Mouse (Mus musculus) CH12.LX (cell line): ENCODE measurements around the gene Fam214a. TPM values are rescaled to one million over a fixed set of nuclear protein-coding genes. Genes with fewer than 3 reads are reported as not detected.

Experiments
- DNase-seq: peaks from one replicate; pipeline ENCODE4 v3.0.0-alpha.2; 2013; ENCODE audit errors: extremely low read depth
- H3K27ac ChIP-seq: 2 replicates; pipeline ENCODE4 v1.5.1; 2012; ENCODE audit warnings: low read depth, mild to moderate bottlenecking, control low read depth, moderate library complexity; ENCODE audit not compliant: insufficient read depth
- H3K27me3 ChIP-seq: replicated peaks from 2 replicates; pipeline ENCODE3; 2012; ENCODE audit warnings: inconsistent platforms
- H3K36me3 ChIP-seq, 2 experiments: replicated peaks in 1 of 2; 2 replicates each; pipeline versions ENCODE3 to v1.6.1; 2012; ENCODE audit warnings: inconsistent platforms in 1 of 2, low read length in 1 of 2, mild to moderate bottlenecking in 1 of 2, mixed read lengths in 1 of 2, moderate library complexity in 1 of 2; ENCODE audit not compliant: control insufficient read depth in 1 of 2, insufficient read depth in 1 of 2
- H3K4me1 ChIP-seq, 2 experiments: 2 replicates each; pipeline ENCODE4 v1.6.1; 2012; ENCODE audit warnings: inconsistent platforms in 1 of 2, moderate library complexity in 1 of 2; ENCODE audit not compliant: insufficient read depth in 2 of 2, control insufficient read depth in 1 of 2
- H3K4me2 ChIP-seq: 2 replicates; pipeline ENCODE4 v1.6.1; 2012; ENCODE audit warnings: low read depth, mild to moderate bottlenecking, control low read depth; ENCODE audit not compliant: poor library complexity, insufficient read depth, severe bottlenecking
- H3K4me3 ChIP-seq, 3 experiments: fragments of 150-350 bp in 1 of 3; sonication (generic) in 1 of 3; replicated peaks in 1 of 3; 2 replicates each; pipeline versions ENCODE3 to v1.5.1; 2011 to 2012; ENCODE audit warnings: low read depth in 2 of 3, low read length in 2 of 3, mild to moderate bottlenecking in 2 of 3, moderate library complexity in 2 of 3, control low read depth in 1 of 3, improper control_type of control experiment in 1 of 3, inconsistent platforms in 1 of 3, mixed read lengths in 1 of 3; ENCODE audit not compliant: poor library complexity in 1 of 3
- H3K79me2 ChIP-seq: replicated peaks from 2 replicates; pipeline ENCODE4 v1.6.1; 2012; ENCODE audit warnings: mild to moderate bottlenecking, moderate library complexity; ENCODE audit not compliant: control insufficient read depth, poor library complexity, insufficient read depth, severe bottlenecking; ENCODE audit errors: extremely low read depth
- H3K9ac ChIP-seq: 2 replicates; pipeline ENCODE4 v1.6.1; 2012; ENCODE audit warnings: low read depth, mild to moderate bottlenecking, control low read depth, moderate library complexity; ENCODE audit not compliant: insufficient read depth
- H3K9me3 ChIP-seq: replicated peaks from 2 replicates; pipeline ENCODE3; 2012; ENCODE audit warnings: low read length, inconsistent platforms, mixed read lengths
- BHLHE40 ChIP-seq: IDR thresholded peaks from 2 replicates; pipeline ENCODE4 v1.6.1; 2011; ENCODE audit warnings: mild to moderate bottlenecking, low read depth, low read length, improper control_type of control experiment
- CHD1 ChIP-seq: IDR thresholded peaks from 2 replicates; pipeline ENCODE4 v1.6.1; 2012; ENCODE audit warnings: low read depth, low read length, improper control_type of control experiment, inconsistent platforms
- CTCF ChIP-seq, 2 experiments: IDR thresholded peaks in 1 of 2; conservative IDR thresholded peaks in 1 of 2; 2 replicates each; pipeline ENCODE4 v1.5.1; 2011 to 2012; ENCODE audit warnings: low read depth in 2 of 2, low read length in 2 of 2, improper control_type of control experiment in 1 of 2, inconsistent platforms in 1 of 2, mild to moderate bottlenecking in 1 of 2, moderate library complexity in 1 of 2
- E2F4 ChIP-seq: IDR thresholded peaks from 2 replicates; pipeline ENCODE4 v1.6.1; 2011; ENCODE audit warnings: low read depth, low read length, improper control_type of control experiment; ENCODE audit not compliant: insufficient replicate concordance
- ELF1 ChIP-seq: IDR thresholded peaks from 2 replicates; pipeline ENCODE4 v1.6.1; 2014; ENCODE audit warnings: low read depth, mild to moderate bottlenecking, inconsistent platforms, low read length, improper control_type of control experiment
- ETS1 ChIP-seq: conservative IDR thresholded peaks from 2 replicates; pipeline ENCODE4 v1.6.1; 2012; ENCODE audit warnings: low read depth, mild to moderate bottlenecking, inconsistent platforms, low read length, improper control_type of control experiment, moderate library complexity
- GABPA ChIP-seq: IDR thresholded peaks from 2 replicates; pipeline ENCODE4 v1.6.1; 2012; ENCODE audit warnings: low read depth, low read length, improper control_type of control experiment, inconsistent platforms; ENCODE audit not compliant: insufficient replicate concordance
- HCFC1 ChIP-seq: IDR thresholded peaks from 2 replicates; pipeline ENCODE4 v1.6.1; 2012; ENCODE audit warnings: low read depth, mild to moderate bottlenecking, inconsistent platforms, low read length, improper control_type of control experiment
- IRF4 ChIP-seq: IDR thresholded peaks from 2 replicates; pipeline ENCODE4 v1.6.1; 2014; ENCODE audit warnings: low read depth, mild to moderate bottlenecking, inconsistent platforms, low read length, improper control_type of control experiment
- KAT2A ChIP-seq: IDR thresholded peaks from 2 replicates; pipeline ENCODE4 v1.6.1; 2012; ENCODE audit warnings: low read length, improper control_type of control experiment, inconsistent platforms; ENCODE audit not compliant: insufficient replicate concordance
- MAFK ChIP-seq: IDR thresholded peaks from 2 replicates; pipeline ENCODE4 v1.6.1; 2011; ENCODE audit warnings: low read length, improper control_type of control experiment; ENCODE audit not compliant: insufficient replicate concordance
- MAX ChIP-seq: IDR thresholded peaks from 2 replicates; pipeline ENCODE4 v1.6.1; 2011; ENCODE audit warnings: low read length, improper control_type of control experiment
- MAZ ChIP-seq: IDR thresholded peaks from 2 replicates; pipeline ENCODE4 v1.6.1; 2012; ENCODE audit warnings: low read depth, mild to moderate bottlenecking, inconsistent platforms, low read length, improper control_type of control experiment, moderate library complexity
- NELFE ChIP-seq: IDR thresholded peaks from 2 replicates; pipeline ENCODE4 v1.6.1; 2011; ENCODE audit warnings: low read depth, low read length, improper control_type of control experiment
- NRF1 ChIP-seq: IDR thresholded peaks from 2 replicates; pipeline ENCODE4 v1.6.1; 2014; ENCODE audit warnings: low read depth, mild to moderate bottlenecking, inconsistent platforms, low read length, improper control_type of control experiment, moderate library complexity
- POLR2A ChIP-seq: IDR thresholded peaks from 2 replicates; pipeline ENCODE4 v1.6.1; 2011; ENCODE audit warnings: low read depth, mild to moderate bottlenecking, improper control_type of control experiment, low read length
- POLR2AphosphoS2 ChIP-seq: IDR thresholded peaks from 2 replicates; pipeline ENCODE4 v1.6.1; 2011; ENCODE audit warnings: low read depth, low read length, improper control_type of control experiment
- RCOR1 ChIP-seq: conservative IDR thresholded peaks from 2 replicates; pipeline ENCODE4 v1.6.1; 2012; ENCODE audit warnings: low read depth, mild to moderate bottlenecking, inconsistent platforms, low read length, improper control_type of control experiment
- SIN3A ChIP-seq: IDR thresholded peaks from 2 replicates; pipeline ENCODE4 v1.6.1; 2012; ENCODE audit warnings: low read length, improper control_type of control experiment, inconsistent platforms
- TBP ChIP-seq: conservative IDR thresholded peaks from 2 replicates; pipeline ENCODE4 v1.6.1; 2011; ENCODE audit warnings: low read depth, low read length, improper control_type of control experiment
- TCF12 ChIP-seq: IDR thresholded peaks from 2 replicates; pipeline ENCODE4 v1.6.1; 2014; ENCODE audit warnings: low read depth, mild to moderate bottlenecking, inconsistent platforms, low read length, improper control_type of control experiment
- UBTF ChIP-seq: IDR thresholded peaks from 2 replicates; pipeline ENCODE4 v1.6.1; 2012; ENCODE audit warnings: low read depth, mild to moderate bottlenecking, inconsistent platforms, low read length, improper control_type of control experiment, moderate library complexity
- USF2 ChIP-seq: conservative IDR thresholded peaks from 2 replicates; pipeline ENCODE4 v1.6.1; 2011; ENCODE audit warnings: low read depth, low read length, improper control_type of control experiment
- ZC3H11A ChIP-seq: IDR thresholded peaks from 2 replicates; pipeline ENCODE4 v1.6.1; 2012; ENCODE audit warnings: low read depth, mild to moderate bottlenecking, inconsistent platforms, low read length, improper control_type of control experiment
- ZKSCAN1 ChIP-seq: IDR thresholded peaks from 2 replicates; pipeline ENCODE4 v1.6.1; 2012; ENCODE audit warnings: low read depth, inconsistent platforms, low read length, improper control_type of control experiment, borderline replicate concordance
- ZMIZ1 ChIP-seq: IDR thresholded peaks from 2 replicates; pipeline ENCODE4 v1.6.1; 2012; ENCODE audit warnings: low read depth, mild to moderate bottlenecking, inconsistent platforms, low read length, improper control_type of control experiment
- ZNF384 ChIP-seq: IDR thresholded peaks from 2 replicates; pipeline ENCODE4 v1.6.1; 2012; ENCODE audit warnings: low read depth, low read length, improper control_type of control experiment, inconsistent platforms
- dilution Hi-C: fragments of 300-500 bp; cut with MboI; formaldehyde crosslinking; loops from 2 replicates; pipeline ENCODE4 v1.14.3; 2020; ENCODE audit warnings: low sequenced_read_pairs; ENCODE audit not compliant: extremely low pct_unique_long_range_greater_than_20kb, extremely low pct_ligation_motif_present
- in situ Hi-C: fragments of 300-500 bp; cut with MboI; formaldehyde crosslinking; loops from 3 replicates; pipeline ENCODE4 v1.14.3; 2019; ENCODE audit warnings: low sequenced_read_pairs, low pct_ligation_motif_present, low pct_unique_long_range_greater_than_20kb, mixed read lengths
- polyA plus RNA-seq: library from polyadenylated mRNA; unstranded; fragments of >175 nt; gene quantifications from 2 replicates; pipeline ENCODE4 v1.2.1, GENCODE M21; 2012; ENCODE audit warnings: low read depth; ENCODE audit not compliant: insufficient read length
- total RNA-seq, 2 experiments: library from RNA; depleted of rRNA; stranded (reverse); fragments of 300-350 nt in 1 of 2; fragments of >200 nt in 1 of 2; gene quantifications; 2 replicates each; pipeline ENCODE4 v1.2.3; 2012 to 2014

Gene Fam214a
- total and polyA plus RNA-seq, 3 experiments, result 6.2 to 8.6 (median 7.0) TPM

- Histone ChIP-seq H3K9ac (0 out of 2 replicates have a peak overlapping the region, but pooled peaks have one; percentile 54), H3K79me2 (peaks cover 8% of the 10 kb centered on the region), H3K4me3 (peak overlapping the region; percentile 65 to 93 (median 87)), H3K9me3 (peaks cover 3% of the 10 kb centered on the region), H3K4me1 (peaks cover 9 to 29% of the 10 kb centered on the region in 2 experiments; a peak in 3 of 4 replicates), H3K27me3 (no peaks in the 10 kb centered on the region), H3K4me2 (peak overlapping the region; percentile 67), H3K27ac (no peak overlapping the region), H3K36me3 (peaks cover 2 to 13% of the 10 kb centered on the region in 2 experiments)
- dilution Hi-C loops (no loop called here), in situ Hi-C loops (loop anchor here (5.0 kb wide), 1 partner anchor 45 kb away; no protein-coding TSS in a partner anchor)
- no peak for DNase-seq
- TF ChIP-seq ZKSCAN1 (no peak), E2F4 (no peak), GABPA (no peak), POLR2AphosphoS2 (no peak), UBTF (no peak), MAZ (no peak), ETS1 (no peak), TBP (no peak), RCOR1 (no peak), IRF4 (no peak), ZMIZ1 (no peak), CHD1 (no peak), USF2 (no peak), KAT2A (no peak), NELFE (no peak), MAFK (no peak), NRF1 (no peak), SIN3A (no peak), TCF12 (no peak)
These were observed 578 bp upstream of the Fam214a start for GRCm38 (mm10) chr9:74952106-74952505.

- peaks cover 3% of the 10 kb centered on the region for H3K9me3 ChIP-seq
- H3K36me3 ChIP-seq, result peaks cover 2 to 17% of the 10 kb centered on the region in 2 experiments
- DNase-seq, result peak; percentile 74
- in situ Hi-C loops, result loop anchor here (5.0 kb wide), 1 partner anchor 46 kb away; no protein-coding TSS in a partner anchor
- H3K79me2 ChIP-seq, result peaks cover 8% of the 10 kb centered on the region
- peak overlapping the region; percentile 98 for H3K4me2 ChIP-seq
- H3K27me3 ChIP-seq, result no peaks in the 10 kb centered on the region
- peak overlapping the region; percentile 87 to 93 (median 88) for H3K4me3 ChIP-seq
- dilution Hi-C loops, result no loop called here
- H3K4me1 ChIP-seq, result peaks cover 9 to 29% of the 10 kb centered on the region in 2 experiments; a peak in 3 of 4 replicates
- H3K27ac ChIP-seq, result peak overlapping the region; percentile 89
- peak overlapping the region; percentile 81 for H3K9ac ChIP-seq
- TF ChIP-seq ELF1 (peak; percentile 68), BHLHE40 (0 out of 2 replicates have a peak, but pooled peaks have one; percentile 14), ZC3H11A (no peak), ZNF384 (peak; percentile 65), UBTF (peak; percentile 84; the same call in 1 of the 2 replicates), SIN3A (0 out of 2 replicates have a peak, but pooled peaks have one; percentile 15), POLR2A (no peak), CTCF (conservative IDR thresholded peaks at IDR 0.05 in 1 of 2, IDR thresholded peaks at IDR 0.05 in 1 of 2; ENCODE audit: low read depth in 2 of 2, low read length in 2 of 2) (peak in 1 of 2 experiments; percentile 35; a peak in 2 of 4 replicates), NRF1 (peak; percentile 35; the same call in 1 of the 2 replicates), HCFC1 (no peak; the same call in 1 of the 2 replicates), MAX (no peak), E2F4 (no peak)
These were observed 728 bp downstream of the Fam214a start for GRCm38 (mm10) chr9:74953265-74953958.
